Mouse (Mus musculus) cerebellum, adult 2 months (tissue): ENCODE results near the gene Mob3b.

ENCODE experiments used
- CTCF ChIP-seq: fragments of 200-500 bp; IDR thresholded peaks from 2 replicates; pipeline ENCODE4 v1.5.1; 2011; ENCODE audit warnings: low read depth, mild to moderate bottlenecking, control low read depth, low read length, moderate library complexity, borderline replicate concordance; ENCODE audit not compliant: insufficient read depth
- POLR2A ChIP-seq: fragments of 200-500 bp; IDR thresholded peaks from 2 replicates; pipeline ENCODE4 v1.6.1; 2011; ENCODE audit warnings: low read length, control low read depth, borderline replicate concordance; ENCODE audit not compliant: insufficient read depth

DNA sequence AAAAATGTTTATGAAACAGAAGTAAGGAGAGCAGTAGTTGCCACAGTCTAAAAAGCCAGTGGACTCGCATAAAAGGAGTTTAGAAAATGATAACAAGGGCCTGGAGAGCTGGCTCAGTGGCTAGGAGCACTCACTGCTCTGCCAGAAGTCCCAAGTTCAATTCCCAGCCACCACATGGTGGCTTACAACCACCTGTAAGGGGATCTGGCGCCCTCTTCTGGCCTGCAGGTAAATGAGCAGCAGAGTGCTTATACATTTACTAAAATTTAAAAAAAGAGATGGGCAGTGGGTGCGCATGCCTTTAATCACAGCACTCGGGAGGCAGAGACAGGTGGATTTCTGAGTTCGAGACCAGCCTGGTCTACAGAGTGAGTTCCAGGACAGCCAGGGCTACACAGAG lies 251.9 kb downstream of the Mob3b start:
- TF ChIP-seq CTCF (no peak), POLR2A (no peak)
